Comparison of ENCODE assay signal across 18 mouse cellular contexts in genomic region chr12:9357856-9358255, GRCm38 (mm10).
"Had no signal": no experiment of that assay in that cellular context is flagged by ENCODE, and none has a peak within 500 bp of the region (broad histone marks: within the 10 kb centered on the region; RNA-seq: fewer than 3 reads in every experiment).

No protein-coding gene starts in this region.

- H3K27me3 ChIP-seq: lung, embryonic 15.5 days; megakaryocyte, embryonic 14.5 days; midbrain, embryonic 13.5 days; midbrain, embryonic 15.5 days; neural tube, embryonic 12.5 days; stomach, embryonic 15.5 days had no signal

- H3K36me3 ChIP-seq: lung, embryonic 15.5 days; midbrain, embryonic 13.5 days; midbrain, embryonic 15.5 days; neural tube, embryonic 12.5 days; stomach, embryonic 15.5 days had no signal

- H3K9ac ChIP-seq: liver, postnatal 0 days; lung, embryonic 15.5 days; midbrain, embryonic 13.5 days; midbrain, embryonic 15.5 days; neural tube, embryonic 12.5 days; stomach, embryonic 15.5 days had no signal

- H3K4me2 ChIP-seq: lung, embryonic 15.5 days; midbrain, embryonic 11.5 days; midbrain, embryonic 13.5 days; midbrain, embryonic 15.5 days; neural tube, embryonic 12.5 days; stomach, embryonic 15.5 days had no signal

- H3K4me3 ChIP-seq: lung, embryonic 15.5 days; megakaryocyte, embryonic 14.5 days; midbrain, embryonic 13.5 days; midbrain, embryonic 15.5 days; neural tube, embryonic 12.5 days; stomach, embryonic 15.5 days had no signal

- ATAC-seq: liver, postnatal 0 days; lung, postnatal 0 days; midbrain, embryonic 13.5 days; midbrain, embryonic 15.5 days had no signal

- H3K4me1 ChIP-seq: lung, embryonic 15.5 days; megakaryocyte, embryonic 14.5 days; midbrain, embryonic 13.5 days; midbrain, embryonic 15.5 days; neural tube, embryonic 12.5 days; stomach, embryonic 15.5 days had no signal

- H3K9me3 ChIP-seq: lung, embryonic 15.5 days; midbrain, embryonic 13.5 days; midbrain, embryonic 15.5 days; neural tube, embryonic 12.5 days; stomach, embryonic 15.5 days had no signal

- DNase-seq: liver, postnatal 0 days; lung, adult 2 months; lung, postnatal 14 days; lung, postnatal 36 days; right cerebral cortex, postnatal 14 days; thymus, adult 2 months; thymus, postnatal 25 days; thymus, postnatal 4 days had no signal

- H3K27ac ChIP-seq: lung, embryonic 15.5 days; macrophage; midbrain, embryonic 13.5 days; midbrain, embryonic 15.5 days; neural tube, embryonic 12.5 days; stomach, embryonic 15.5 days; stomach, postnatal 0 days had no signal
